Mouse (Mus musculus) lung, adult 2 months (tissue): ENCODE measurements around the gene Shisal2a. TPM values are rescaled to one million over a fixed set of nuclear protein-coding genes. Genes with fewer than 3 reads are reported as not detected.
"Not testable (repeated sequence)": the region's sequence is repeated elsewhere in the genome, so short reads cannot be mapped to it uniquely, and the experiment has no call there.

Experiments
- DNase-seq: peaks from one replicate; pipeline ENCODE4 v3.0.0; 2022
- H3K4me1 ChIP-seq: fragments of 200-500 bp; 2 replicates; pipeline ENCODE4 v1.6.1; 2011; ENCODE audit warnings: low read length; ENCODE audit not compliant: control insufficient read depth, insufficient read depth
- H3K4me3 ChIP-seq: fragments of 200-500 bp; replicated peaks from 2 replicates; pipeline ENCODE3; 2011; ENCODE audit warnings: low read depth, mild to moderate bottlenecking, control low read depth, low read length; ENCODE audit errors: extremely low read depth
- CTCF ChIP-seq: fragments of 200-500 bp; IDR thresholded peaks from 2 replicates; pipeline ENCODE4 v1.5.1; 2011; ENCODE audit warnings: mild to moderate bottlenecking, low read length, control low read depth; ENCODE audit not compliant: insufficient read depth
- POLR2A ChIP-seq: fragments of 200-500 bp; IDR thresholded peaks from 2 replicates; pipeline ENCODE4 v1.6.1; 2011; ENCODE audit warnings: low read depth, mild to moderate bottlenecking, control low read depth, low read length, borderline replicate concordance; ENCODE audit errors: extremely low read depth
- WGBS: fragments of 180-500 bp; shearing (Covaris S2); methylation state at CpG from one replicate; pipeline ENCODE4 v1.1.7; 2018; 5-methylcytosine and 5-hydroxymethylcytosine counted together
- polyA plus RNA-seq: library from polyadenylated mRNA; depleted of rRNA; stranded (reverse); fragments of >200 nt; gene quantifications from 2 replicates; pipeline ENCODE4 v1.2.3, GENCODE M21; 2012

Shisal2a gene
- polyA plus RNA-seq, 1 experiment: 2.8 TPM

DNA sequence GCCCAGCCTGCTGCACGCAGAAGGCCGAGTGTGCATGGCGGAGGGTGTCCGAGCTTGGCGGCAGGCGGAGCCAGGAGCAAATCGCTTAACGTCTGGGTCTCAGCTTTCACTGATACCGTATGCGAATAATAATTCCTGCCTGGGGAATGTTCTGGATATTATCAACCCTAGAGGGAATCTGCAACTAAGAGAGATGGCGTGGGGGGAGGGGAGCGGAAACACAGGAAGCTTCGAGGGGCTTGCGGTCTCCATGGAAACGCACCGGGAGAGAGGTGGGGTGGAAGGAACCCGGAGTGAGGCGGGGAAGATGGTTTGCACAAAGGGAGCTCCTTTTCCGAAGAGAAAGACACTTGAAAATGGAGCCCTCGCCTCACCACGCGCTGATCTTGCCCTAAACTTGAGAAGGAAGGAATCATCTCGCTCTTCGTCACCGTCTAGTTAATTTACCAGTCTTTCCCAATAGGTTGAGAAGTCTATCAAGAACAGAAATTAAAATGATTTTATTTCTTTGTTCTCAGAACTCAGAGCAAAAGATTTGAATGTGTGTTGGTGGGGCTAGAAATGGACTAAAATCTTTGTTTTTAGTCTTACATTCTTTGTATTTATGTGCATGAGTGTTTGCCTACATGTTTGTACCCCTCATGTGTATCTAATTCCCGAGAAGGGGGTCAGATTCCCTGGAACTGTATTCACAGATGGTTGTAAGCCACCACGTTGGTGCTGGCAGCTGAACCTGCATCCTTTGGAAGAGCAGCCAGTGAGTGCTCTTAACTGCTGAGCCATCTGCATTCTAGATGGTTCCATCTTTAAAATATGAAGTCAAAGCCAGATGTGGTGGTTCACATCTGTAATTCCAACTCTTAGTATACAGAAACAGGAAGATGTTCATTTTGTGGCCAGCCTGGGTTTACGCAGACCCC is 22.8 kb downstream of the Shisal2a start:
- Histone ChIP-seq H3K4me3 (peak overlapping the region; percentile 4), H3K4me1 (no peaks in the 10 kb centered on the region)
- no peak for DNase-seq
- TF ChIP-seq POLR2A (no peak), CTCF (no peak)
- WGBS: 16% methylated on average over 28 of the region's 28 CpGs

- H3K4me1 ChIP-seq: no peaks in the 10 kb centered on the region
- TF ChIP-seq CTCF (no peak), POLR2A (no peak)
- DNase-seq: no peak
- no peak overlapping the region for H3K4me3 ChIP-seq
- 74% methylated on average over 4 of the region's 4 CpGs for WGBS
Observed at GRCm38 (mm10) chr4:108358498-108358897, 24.7 kb downstream of the Shisal2a start.

GRCm38 (mm10) chr4:108357458-108357857 is 25.7 kb downstream of the Shisal2a start:
- Histone ChIP-seq H3K4me3 (no peak overlapping the region), H3K4me1 (no peaks in the 10 kb centered on the region)
- TF ChIP-seq POLR2A (no peak), CTCF (no peak)
- DNase-seq: no peak
- 88% methylated on average over 8 of the region's 8 CpGs for WGBS

- not testable (repeated sequence) for H3K4me3 ChIP-seq, DNase-seq, H3K4me1 ChIP-seq
Observed at GRCm38 (mm10) chr4:108353591-108353990, 29.6 kb downstream of the Shisal2a start.

GRCm38 (mm10) chr4:108350819-108351218 is 32.3 kb downstream of the Shisal2a start:
- H3K4me3 ChIP-seq: no peak overlapping the region
- 13% methylated on average over 8 of the region's 8 CpGs for WGBS
- peaks cover 5% of the 10 kb centered on the region for H3K4me1 ChIP-seq
- peak; percentile 19 for DNase-seq
- TF ChIP-seq POLR2A: no peak
- no peak for TF ChIP-seq CTCF

GRCm38 (mm10) chr4:108349836-108350547 is 33.2 kb downstream of the Shisal2a start:
- WGBS: 51% methylated on average over 8 of the region's 8 CpGs
- DNase-seq: no peak
- H3K4me1 ChIP-seq: peaks cover 5% of the 10 kb centered on the region
- H3K4me3 ChIP-seq: no peak overlapping the region
- TF ChIP-seq CTCF: no peak
- no peak for TF ChIP-seq POLR2A

DNA sequence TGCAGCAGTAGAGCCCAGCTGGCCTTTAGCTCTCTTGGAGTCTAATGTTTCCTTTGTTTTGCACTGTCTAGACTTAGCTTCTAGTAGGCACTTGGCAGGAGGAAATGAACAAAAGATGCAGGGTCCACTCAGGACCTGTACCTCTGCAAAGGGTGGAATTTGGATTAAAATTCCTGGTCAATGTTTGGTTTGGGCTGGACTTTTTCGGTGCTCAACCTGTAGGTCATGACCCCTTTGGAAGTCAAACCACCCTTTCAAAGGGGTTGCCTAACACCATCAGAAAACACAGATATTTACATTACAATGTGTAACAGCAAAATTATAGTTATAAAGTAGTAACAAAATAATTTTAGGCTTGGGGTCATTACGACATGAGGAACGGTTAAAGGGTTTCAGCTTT is 34.1 kb downstream of the Shisal2a start:
- WGBS: 85% methylated on average over 3 of the region's 3 CpGs
- no peak for TF ChIP-seq POLR2A
- H3K4me1 ChIP-seq: peaks cover 5% of the 10 kb centered on the region
- no peak for DNase-seq
- H3K4me3 ChIP-seq: no peak overlapping the region

- no peak for DNase-seq
- 41% methylated on average over 5 of the region's 5 CpGs for WGBS
- Histone ChIP-seq H3K4me1 (peaks cover 5% of the 10 kb centered on the region), H3K4me3 (no peak overlapping the region)
- TF ChIP-seq CTCF: no peak
- TF ChIP-seq POLR2A: no peak
Observed at GRCm38 (mm10) chr4:108348256-108348875, 34.8 kb downstream of the Shisal2a start.

DNA sequence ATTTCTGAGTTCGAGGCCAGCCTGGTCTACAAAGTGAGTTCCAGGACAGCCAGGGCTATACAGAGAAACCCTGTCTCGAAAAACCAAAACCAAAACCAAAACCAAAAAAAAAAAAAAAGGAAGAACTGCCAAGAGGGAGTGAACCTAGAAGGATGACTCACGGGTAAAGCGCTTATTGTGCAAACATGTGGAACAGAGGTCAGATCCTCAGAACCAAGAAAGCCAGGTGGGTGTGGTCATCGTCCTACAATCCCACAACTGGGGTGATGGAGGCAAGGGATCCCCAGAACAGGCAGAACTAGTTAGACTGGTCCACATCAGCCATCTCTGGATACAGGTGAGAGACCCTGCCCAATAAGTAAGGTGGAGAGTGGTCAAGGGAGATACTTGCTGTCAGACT is 36.0 kb downstream of the Shisal2a start:
- TF ChIP-seq CTCF (no peak), POLR2A (no peak)
- DNase-seq: no peak
- peaks cover 5% of the 10 kb centered on the region for H3K4me1 ChIP-seq
- 33% methylated on average over 5 of the region's 5 CpGs for WGBS
- no peak overlapping the region for H3K4me3 ChIP-seq
